Mouse (Mus musculus) hindbrain, embryonic 10.5 days (tissue): Measurements from ENCODE around the gene 2310011J03Rik. TPM values are rescaled to one million over a fixed set of nuclear protein-coding genes. Genes with fewer than 3 reads are reported as not detected.

ENCODE experiments used
- DNase-seq: peaks from one replicate; pipeline ENCODE4 v3.0.0-alpha.2; 2017; ENCODE audit warnings: low spot score
- H3K27ac ChIP-seq: fragments of 300-500 bp; sonication (generic); 2 replicates; pipeline ENCODE4 v1.5.1; 2016; ENCODE audit warnings: mild to moderate bottlenecking, moderate library complexity
- H3K27me3 ChIP-seq: fragments of 300-500 bp; sonication (generic); 2 replicates; pipeline ENCODE4 v1.6.1; 2016; ENCODE audit warnings: mild to moderate bottlenecking; ENCODE audit not compliant: poor library complexity, insufficient read depth, severe bottlenecking
- H3K36me3 ChIP-seq: fragments of 300-500 bp; sonication (generic); 2 replicates; pipeline ENCODE4 v1.6.1; 2016; ENCODE audit warnings: mild to moderate bottlenecking, moderate library complexity
- H3K4me1 ChIP-seq: fragments of 300-500 bp; sonication (generic); replicated peaks from 2 replicates; pipeline ENCODE4 v1.6.1; 2016; ENCODE audit warnings: mild to moderate bottlenecking
- H3K4me3 ChIP-seq: fragments of 300-500 bp; sonication (generic); 2 replicates; pipeline ENCODE4 v1.5.1; 2016; ENCODE audit warnings: mild to moderate bottlenecking, moderate library complexity
- H3K9me3 ChIP-seq: fragments of 300-500 bp; sonication (generic); 2 replicates; pipeline ENCODE4 v1.6.1; 2016; ENCODE audit warnings: mild to moderate bottlenecking, moderate library complexity
- WGBS: fragments of 180-500 bp; shearing (Covaris S2); methylation state at CpG from one replicate; pipeline ENCODE4 v1.1.7; 2016; 5-methylcytosine and 5-hydroxymethylcytosine counted together
- polyA plus RNA-seq: library from polyadenylated mRNA; unstranded; fragments of >200 nt; fragmentation: Nextera tagmentation; extraction: Ambion mirVana; gene quantifications from 2 replicates; pipeline ENCODE4 v1.2.1, GENCODE M21; 2016

The 2310011J03Rik gene
- polyA plus RNA-seq, 1 experiment from 2014 or later, result 60.9 TPM

DNA sequence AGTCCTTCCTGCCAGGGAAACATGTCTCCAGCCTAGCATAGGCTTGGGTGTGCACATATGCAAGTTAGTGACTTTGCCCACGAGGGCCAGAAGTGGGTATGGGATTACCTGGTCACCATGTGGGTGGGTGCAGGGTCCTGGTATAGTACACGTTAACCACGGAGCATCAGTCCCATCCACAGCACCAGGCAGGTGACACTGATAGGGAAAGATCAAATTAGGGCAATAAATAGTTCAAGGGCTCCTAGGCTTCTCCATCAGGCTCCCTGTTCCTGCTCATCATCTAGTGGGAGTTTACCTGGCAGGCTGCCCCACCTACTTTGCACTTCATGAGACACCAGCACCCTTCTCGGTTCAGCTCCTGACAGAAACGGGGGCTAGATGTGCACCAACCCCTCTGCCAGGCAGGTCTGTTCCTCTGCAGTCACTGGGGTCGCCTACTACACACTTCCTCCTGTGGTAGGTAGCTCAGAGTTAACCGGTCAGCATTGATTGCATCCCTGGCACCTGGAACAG, 25.5 kb downstream of the 2310011J03Rik start:
- H3K36me3 ChIP-seq, result peaks cover 21% of the 10 kb centered on the region
- H3K9me3 ChIP-seq, result no peaks in the 10 kb centered on the region
- WGBS, result 47% methylated on average over 7 of the region's 7 CpGs
- no peak for DNase-seq
- peak overlapping the region; percentile 88; the same call in 1 of the 2 replicates for H3K4me3 ChIP-seq
- H3K27me3 ChIP-seq, result peaks cover 34% of the 10 kb centered on the region
- H3K4me1 ChIP-seq, result peaks cover 74% of the 10 kb centered on the region
- peak overlapping the region; percentile 35 for H3K27ac ChIP-seq

DNA sequence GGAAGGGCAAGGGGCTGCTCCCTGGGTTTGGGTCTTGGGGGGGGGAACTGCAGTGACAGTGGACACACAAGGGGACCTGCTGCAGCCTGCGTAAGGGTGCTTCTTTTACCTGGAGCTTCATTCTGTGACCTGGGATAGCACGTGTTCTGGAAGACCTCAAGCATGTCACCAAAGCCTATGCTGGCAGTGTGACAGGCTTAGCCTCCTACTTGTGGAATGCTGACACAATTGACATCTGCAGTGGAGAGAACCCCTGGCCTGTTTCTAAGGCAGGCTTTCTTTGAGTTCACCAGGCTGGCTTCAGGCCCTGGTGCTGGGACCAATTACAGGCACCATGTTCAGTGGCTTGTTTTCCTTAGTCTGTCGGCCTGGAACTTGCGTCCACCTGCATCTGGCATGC, 26.0 kb downstream of the 2310011J03Rik start:
- H3K27me3 ChIP-seq, result peaks cover 28% of the 10 kb centered on the region
- H3K4me1 ChIP-seq, result peaks cover 69% of the 10 kb centered on the region
- 76% methylated on average over 4 of the region's 4 CpGs for WGBS
- no peak for DNase-seq
- peak overlapping the region; percentile 88 for H3K4me3 ChIP-seq
- no peak overlapping the region; the same call in 1 of the 2 replicates for H3K27ac ChIP-seq
- no peaks in the 10 kb centered on the region for H3K9me3 ChIP-seq
- H3K36me3 ChIP-seq, result peaks cover 25% of the 10 kb centered on the region

DNA sequence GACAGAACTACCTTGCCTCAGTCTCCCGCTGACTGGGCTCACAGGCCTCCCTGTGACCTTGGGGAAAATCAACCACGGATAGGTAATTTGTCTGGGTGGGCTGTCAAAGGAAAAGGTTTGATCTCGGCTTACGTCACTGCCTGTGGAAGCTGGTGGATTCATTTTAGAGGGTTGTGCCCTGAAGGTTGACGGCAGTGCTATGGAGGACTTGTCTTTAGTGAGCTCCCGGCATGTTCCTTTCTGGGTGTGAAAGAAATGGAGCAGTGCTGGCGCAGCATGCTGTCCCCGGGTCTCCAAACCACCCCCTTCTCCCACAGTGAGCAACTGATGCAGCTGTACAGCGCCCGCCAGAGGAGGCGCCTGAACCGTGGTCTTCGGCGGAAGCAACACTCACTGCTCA, 27.0 kb downstream of the 2310011J03Rik start:
- H3K27ac ChIP-seq, result peak overlapping the region; percentile 99
- no peak for DNase-seq
- H3K36me3 ChIP-seq, result peaks cover 35% of the 10 kb centered on the region
- no peaks in the 10 kb centered on the region for H3K9me3 ChIP-seq
- peak overlapping the region; percentile 88 for H3K4me3 ChIP-seq
- WGBS, result 34% methylated on average over 14 of the region's 14 CpGs
- H3K27me3 ChIP-seq, result peaks cover 18% of the 10 kb centered on the region
- peaks cover 59% of the 10 kb centered on the region for H3K4me1 ChIP-seq

DNA sequence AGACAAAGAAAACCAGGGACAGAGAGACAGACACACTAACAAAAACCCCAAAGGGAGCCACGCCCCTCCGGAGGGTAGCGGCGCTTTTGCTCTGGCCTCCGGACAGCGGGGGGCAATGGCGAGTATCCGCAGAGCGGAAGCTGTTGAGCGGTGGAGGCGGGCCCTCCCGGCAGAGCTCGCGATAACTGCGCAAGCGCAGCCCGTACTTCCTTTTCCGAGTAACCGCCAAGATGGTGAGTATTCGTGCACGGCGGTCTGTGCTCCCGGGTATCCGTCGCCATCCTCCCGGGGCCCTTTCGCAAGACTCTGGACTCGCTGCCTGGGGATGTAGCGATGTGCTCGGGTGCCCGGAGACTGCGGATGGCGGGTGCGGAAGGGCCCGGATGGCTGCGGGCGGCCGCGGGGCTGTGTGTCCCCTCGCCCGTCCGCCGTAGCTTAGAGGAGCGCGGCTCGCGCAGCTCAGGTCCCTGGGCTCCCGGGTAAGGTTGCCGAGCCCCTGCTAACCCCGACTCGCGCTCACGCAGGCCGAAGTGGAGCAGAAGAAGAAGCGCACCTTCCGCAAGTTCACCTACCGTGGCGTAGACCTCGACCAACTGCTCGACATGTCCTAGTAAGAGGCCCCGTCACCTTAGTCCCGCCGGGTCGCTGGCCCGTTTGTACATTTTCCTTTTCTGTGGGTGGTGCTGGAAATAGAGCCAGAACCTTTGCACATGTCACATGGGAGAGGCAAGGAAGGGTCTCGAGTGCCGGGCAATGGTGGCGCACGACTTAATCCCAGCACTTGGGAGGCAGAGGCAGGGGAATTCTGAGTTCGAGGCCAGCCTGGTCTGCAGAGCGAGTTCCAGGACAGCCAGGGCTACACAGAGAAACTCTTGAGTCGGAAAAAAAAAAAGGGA, 27.8 kb downstream of the 2310011J03Rik start, which contains the start of gene Rps15:
Gene Rps15 (plus strand): TSS at position 203 of the 896 bp plus-strand sequence.
- Histone ChIP-seq H3K27ac (peak within 1 kb of the TSS; percentile 99), H3K36me3 (peaks cover 43% of the 10 kb centered on the region), H3K27me3 (peaks cover 10% of the 10 kb centered on the region), H3K4me3 (peak within 1 kb of the TSS; percentile 88), H3K4me1 (peaks cover 51% of the 10 kb centered on the region), H3K9me3 (no peaks in the 10 kb centered on the region)
- WGBS, result under 1% methylated on average over 72 of the region's 72 CpGs
- DNase-seq, result peak; percentile 97

DNA sequence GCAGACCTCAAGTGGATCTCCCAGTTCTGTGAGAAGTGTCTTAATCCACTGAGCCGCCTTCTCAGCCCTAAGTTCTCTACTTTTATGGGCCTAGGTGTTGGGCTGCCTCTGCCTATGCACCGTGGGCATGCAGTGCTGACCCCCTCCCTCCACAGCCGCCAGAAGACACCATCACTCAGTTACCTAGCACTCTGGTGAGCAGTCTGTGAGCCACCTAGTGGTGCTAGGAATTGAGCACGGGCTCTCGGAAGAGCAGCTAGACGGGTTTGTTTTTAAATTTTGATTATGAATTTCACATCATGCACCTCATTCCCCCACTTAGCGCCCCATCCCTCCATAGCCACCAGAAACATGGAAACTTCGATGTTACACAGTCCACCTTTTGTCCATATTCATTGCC, 31.7 kb downstream of the 2310011J03Rik start:
- no peak for DNase-seq
- no peaks in the 10 kb centered on the region for H3K27me3 ChIP-seq
- 66% methylated on average over 8 of the region's 8 CpGs for WGBS
- H3K9me3 ChIP-seq, result no peaks in the 10 kb centered on the region
- H3K27ac ChIP-seq, result no peak overlapping the region
- H3K4me3 ChIP-seq, result no peak overlapping the region
- peaks cover 17% of the 10 kb centered on the region for H3K4me1 ChIP-seq
- H3K36me3 ChIP-seq, result peaks cover 67% of the 10 kb centered on the region

DNA sequence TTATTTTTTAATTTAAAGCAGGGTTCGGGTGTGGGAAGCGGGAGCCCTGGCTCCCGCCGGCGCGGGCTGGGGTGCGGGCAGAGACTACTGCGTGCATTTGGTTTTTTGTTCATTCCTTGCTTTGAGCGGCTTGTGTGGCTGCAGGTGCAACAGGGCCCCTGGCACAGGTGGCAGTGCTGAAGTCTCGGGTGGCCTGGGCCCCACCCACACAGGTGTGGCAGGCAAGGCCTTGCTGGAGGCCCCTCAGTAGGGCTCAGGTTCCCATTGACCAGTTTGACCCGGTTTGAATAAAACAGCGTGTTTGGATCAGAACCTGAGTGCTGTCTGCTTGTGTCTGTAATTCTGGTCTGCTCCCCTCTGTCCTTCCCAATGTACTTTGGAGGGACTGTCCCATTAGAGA, 32.2 kb downstream of the 2310011J03Rik start:
- H3K4me3 ChIP-seq, result no peak overlapping the region
- 95% methylated on average over 12 of the region's 12 CpGs for WGBS
- H3K36me3 ChIP-seq, result peaks cover 67% of the 10 kb centered on the region
- peaks cover 12% of the 10 kb centered on the region for H3K4me1 ChIP-seq
- H3K27me3 ChIP-seq, result no peaks in the 10 kb centered on the region
- H3K27ac ChIP-seq, result 0 out of 2 replicates have a peak overlapping the region, but pooled peaks have one; percentile 35
- no peaks in the 10 kb centered on the region for H3K9me3 ChIP-seq
- DNase-seq, result no peak

DNA sequence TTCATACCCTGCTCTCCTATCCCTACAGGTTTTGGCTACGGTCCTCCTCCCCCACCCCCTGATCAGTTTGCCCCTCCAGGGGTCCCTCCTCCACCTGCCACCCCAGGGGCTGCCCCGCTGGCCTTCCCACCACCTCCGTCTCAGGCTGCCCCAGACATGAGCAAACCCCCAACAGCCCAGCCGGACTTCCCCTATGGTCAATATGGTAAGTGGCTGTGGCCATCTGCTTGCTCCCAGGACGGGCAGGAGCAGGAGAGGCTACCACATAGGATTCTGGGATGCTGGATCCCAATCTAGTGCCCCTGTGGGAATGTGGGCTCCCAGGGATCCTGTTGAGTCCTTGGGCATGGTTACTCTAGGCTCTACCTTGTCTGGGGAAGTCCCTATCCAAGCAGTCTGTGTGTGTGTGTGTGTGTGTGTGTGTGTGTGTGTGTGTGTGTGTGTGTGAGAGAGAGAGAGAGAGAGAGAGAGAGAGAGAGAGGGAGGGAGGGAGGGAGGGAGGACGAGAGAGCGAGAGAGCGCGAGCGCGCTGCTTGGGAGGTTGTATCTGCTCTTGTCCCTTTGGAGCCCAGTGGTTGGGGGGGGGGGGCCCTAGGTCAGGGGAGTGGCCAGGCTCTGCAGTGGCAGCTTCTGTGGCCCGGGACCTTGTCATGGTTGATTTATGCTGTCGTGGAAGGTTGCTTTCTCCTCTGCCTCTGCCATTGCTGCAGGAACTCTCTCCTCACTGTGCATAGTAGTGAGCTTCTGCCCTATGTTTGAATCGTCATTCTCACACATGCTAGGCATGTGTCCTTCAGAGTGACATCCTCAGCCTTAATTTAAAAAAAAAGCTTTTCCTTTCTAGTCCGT, 34.9 kb downstream of the 2310011J03Rik start:
- no peak for DNase-seq
- H3K27me3 ChIP-seq, result no peaks in the 10 kb centered on the region
- H3K9me3 ChIP-seq, result no peaks in the 10 kb centered on the region
- no peak overlapping the region for H3K4me3 ChIP-seq
- 0 out of 2 replicates have a peak overlapping the region, but pooled peaks have one; percentile 47 for H3K27ac ChIP-seq
- peaks cover 93% of the 10 kb centered on the region for H3K36me3 ChIP-seq
- peaks cover 14% of the 10 kb centered on the region for H3K4me1 ChIP-seq
- 71% methylated on average over 9 of the region's 15 CpGs for WGBS

DNA sequence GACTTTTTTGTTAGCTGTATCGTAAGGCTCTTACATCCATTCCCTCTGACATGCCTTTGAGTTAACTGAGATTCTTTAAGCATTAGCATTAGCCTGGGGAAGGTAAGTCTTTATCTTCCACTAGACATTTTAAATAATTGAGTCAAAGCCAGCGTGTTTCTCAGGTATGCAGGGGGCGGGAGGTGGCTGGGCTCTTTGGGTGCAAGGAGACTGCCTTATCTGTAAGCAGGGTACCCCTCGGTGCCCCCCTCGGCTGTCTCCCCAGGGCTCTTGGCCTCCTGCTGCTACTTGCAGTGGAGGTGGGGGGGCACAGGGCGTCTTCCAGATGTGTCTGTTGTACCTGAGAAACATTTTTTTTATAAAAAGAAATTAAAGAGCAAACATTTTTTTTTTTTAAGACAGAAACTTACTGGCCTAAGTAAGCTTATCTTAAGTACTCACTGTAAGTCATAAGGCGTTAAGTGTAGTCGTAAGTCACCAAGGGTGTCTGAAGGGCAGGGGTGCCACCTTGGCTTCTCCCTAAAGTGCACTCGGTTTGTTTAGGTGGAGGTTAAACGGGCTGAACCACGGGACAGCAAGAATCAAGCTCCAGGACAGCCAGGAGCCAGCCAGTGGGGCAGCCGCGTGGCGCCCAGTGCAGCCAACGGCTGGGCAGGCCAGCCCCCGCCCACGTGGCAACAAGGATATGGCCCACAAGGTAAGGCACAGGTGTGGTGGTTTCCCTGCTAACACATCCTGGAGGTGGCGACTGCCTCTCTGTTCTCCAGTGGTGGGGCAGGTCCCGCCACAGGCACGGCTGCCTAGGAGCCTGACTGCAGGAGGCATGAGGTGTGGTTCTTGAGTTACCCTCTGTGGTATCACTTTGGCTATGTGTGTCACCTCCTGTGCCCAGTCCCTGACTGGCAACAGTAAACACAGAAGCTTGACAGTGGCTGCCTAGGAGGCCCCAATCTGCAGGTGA, 37.6 kb downstream of the 2310011J03Rik start:
- no peak for DNase-seq
- Histone ChIP-seq H3K36me3 (peaks cover 100% of the 10 kb centered on the region), H3K4me3 (no peak overlapping the region), H3K27ac (no peak overlapping the region), H3K9me3 (no peaks in the 10 kb centered on the region), H3K27me3 (no peaks in the 10 kb centered on the region), H3K4me1 (peaks cover 14% of the 10 kb centered on the region)
- 92% methylated on average over 20 of the region's 20 CpGs for WGBS

DNA sequence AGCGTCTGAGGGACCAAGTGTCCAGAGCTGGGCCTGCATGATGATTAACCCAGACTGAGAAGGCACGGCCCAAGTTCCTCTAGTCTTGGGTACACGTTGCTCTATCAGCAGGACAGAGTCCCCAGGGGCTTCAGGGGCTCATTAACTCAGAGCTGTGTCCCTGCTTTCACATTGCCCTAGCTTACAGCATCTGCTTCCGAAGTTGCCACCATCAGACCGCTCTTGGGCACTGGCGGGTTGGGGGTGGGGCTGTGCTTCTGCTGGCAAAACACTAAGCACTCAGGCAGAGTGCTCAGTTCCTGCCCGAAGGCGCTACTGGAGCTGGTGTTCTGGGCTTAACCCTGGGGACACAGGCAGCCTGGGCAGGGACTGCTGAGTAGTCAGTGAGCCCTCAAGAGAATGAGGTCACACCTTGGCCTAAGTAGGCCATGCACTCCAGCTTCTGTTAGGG, 38.4 kb downstream of the 2310011J03Rik start:
- Histone ChIP-seq H3K36me3 (peaks cover 100% of the 10 kb centered on the region), H3K27ac (no peak overlapping the region), H3K9me3 (no peaks in the 10 kb centered on the region), H3K27me3 (no peaks in the 10 kb centered on the region), H3K4me3 (no peak overlapping the region), H3K4me1 (peaks cover 14% of the 10 kb centered on the region)
- DNase-seq, result no peak
- 87% methylated on average over 8 of the region's 8 CpGs for WGBS

DNA sequence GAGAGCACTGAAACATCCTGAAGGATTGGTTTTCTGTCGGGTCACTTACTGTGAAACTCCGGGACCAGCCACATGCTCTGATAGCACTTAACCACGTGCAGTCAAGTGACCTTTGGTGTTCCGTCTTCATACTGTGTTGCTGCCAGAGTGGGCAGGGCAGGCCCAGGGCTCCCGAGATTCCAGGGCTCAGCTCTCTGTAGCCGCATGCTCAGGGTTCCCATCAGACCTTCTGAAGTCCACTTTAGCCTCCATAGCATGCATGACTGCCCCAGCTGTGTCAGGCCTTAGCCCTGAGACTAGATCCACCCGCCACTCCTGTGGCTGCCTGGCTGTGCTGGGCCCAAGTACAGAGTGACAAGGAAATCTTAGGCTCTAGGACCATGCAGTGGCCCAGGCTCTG, 39.0 kb downstream of the 2310011J03Rik start:
- H3K36me3 ChIP-seq, result peaks cover 100% of the 10 kb centered on the region

DNA sequence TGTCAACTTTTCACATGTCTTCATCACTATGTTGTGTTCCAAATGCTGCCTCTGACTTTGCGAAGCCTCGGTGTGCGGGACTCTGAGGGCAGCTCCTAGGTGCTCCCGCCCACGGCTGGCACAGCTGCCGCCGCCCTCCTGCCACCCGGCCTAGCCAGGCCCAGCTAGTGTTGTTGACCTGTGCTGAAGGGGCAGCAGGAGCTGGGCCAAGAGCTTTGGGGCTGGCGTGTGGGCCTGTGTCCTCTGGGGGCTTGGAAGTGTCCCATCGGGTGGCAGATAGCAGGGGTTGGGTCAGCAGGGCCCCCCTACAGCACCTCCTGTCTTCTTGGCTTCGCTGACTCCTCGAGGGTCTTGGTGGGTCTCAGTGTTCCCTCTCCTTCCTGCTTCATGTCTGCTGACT, 41.1 kb downstream of the 2310011J03Rik start:
- Histone ChIP-seq H3K4me1 (peaks cover 10% of the 10 kb centered on the region), H3K36me3 (peaks cover 100% of the 10 kb centered on the region), H3K27me3 (no peaks in the 10 kb centered on the region), H3K9me3 (no peaks in the 10 kb centered on the region), H3K27ac (no peak overlapping the region), H3K4me3 (no peak overlapping the region)
- WGBS, result 95% methylated on average over 12 of the region's 12 CpGs
- no peak for DNase-seq

More for the DNA sequence above, 39.0 kb downstream of the 2310011J03Rik start:
- Histone ChIP-seq H3K4me3 (0 out of 2 replicates have a peak overlapping the region, but pooled peaks have one; percentile 18), H3K27me3 (no peaks in the 10 kb centered on the region), H3K9me3 (no peaks in the 10 kb centered on the region), H3K27ac (no peak overlapping the region), H3K4me1 (peaks cover 14% of the 10 kb centered on the region)
- WGBS, result 84% methylated on average over 7 of the region's 7 CpGs
- DNase-seq, result no peak
